Mouse (Mus musculus): ENCODE data around the gene Timm10. TPM values are rescaled to one million over a fixed set of nuclear protein-coding genes. Genes with fewer than 3 reads are reported as not detected.

Gene Timm10
- 9.4 TPM for total RNA-seq (2023)

DNA sequence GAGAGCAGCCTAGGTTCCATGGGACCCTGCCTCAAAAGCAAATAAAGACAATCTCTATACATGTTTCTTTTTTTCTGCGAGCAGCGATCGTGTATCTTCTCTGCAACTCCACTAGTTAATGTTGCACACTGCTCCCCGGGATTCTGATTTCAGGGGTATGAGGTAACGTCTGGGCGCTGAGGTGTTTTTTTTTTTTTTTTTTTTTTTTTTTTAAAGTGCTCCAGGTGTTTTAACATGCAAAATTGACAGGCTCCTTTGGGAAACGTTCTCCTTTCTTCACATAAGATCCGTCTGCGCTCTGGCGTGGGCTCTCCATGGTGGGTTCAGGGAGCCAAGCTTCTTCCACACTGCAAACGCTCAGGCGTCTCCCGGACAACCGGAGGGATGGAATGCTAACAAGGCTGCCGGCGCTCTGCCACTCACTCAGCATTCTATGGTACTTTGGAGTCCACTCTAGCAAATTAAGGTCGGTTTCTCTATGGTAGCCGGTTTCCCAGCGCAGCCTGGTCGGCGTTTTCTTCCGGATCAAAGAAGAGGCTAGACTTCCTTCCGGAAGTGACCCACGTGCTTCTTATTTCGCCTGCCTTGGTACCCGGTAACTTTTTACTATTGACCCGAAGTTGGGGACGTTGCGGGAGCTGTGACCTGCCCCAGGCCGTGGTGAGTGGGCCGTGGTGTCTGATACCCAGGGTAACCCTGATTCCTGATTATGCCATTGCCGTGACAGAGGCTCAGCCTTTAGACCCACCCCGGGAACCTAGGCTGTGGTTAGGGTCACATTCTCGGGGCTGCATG lies at the start of gene Timm10:
Gene Timm10 (plus strand): TSS at position 510 of the 795 bp plus-strand sequence.

DNA sequence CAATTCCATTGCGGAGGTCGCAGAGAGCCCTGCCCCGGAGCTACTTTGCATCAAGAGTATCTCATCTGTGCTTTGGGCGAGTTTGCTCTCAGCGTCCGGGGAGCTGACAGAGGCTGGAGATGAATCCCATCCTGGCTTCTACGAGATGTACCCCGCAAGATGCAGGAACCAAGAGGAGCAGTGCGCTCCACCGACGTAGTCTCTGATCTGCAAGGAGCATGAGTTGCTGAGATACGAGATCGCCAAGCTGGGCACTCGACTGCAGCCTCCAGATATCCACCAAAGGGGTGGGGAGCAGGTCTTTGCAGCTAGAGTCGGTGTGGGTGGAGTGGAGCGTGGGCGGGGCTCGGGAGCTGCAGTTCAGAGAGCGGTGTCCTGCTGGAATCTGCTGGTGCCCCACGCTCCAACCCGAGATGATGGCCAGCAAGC lies 28.3 kb upstream of the Timm10 start, which contains the start of gene Ube2l6:
Gene Ube2l6 (plus strand): TSS at position 336 of the 429 bp plus-strand sequence.

DNA sequence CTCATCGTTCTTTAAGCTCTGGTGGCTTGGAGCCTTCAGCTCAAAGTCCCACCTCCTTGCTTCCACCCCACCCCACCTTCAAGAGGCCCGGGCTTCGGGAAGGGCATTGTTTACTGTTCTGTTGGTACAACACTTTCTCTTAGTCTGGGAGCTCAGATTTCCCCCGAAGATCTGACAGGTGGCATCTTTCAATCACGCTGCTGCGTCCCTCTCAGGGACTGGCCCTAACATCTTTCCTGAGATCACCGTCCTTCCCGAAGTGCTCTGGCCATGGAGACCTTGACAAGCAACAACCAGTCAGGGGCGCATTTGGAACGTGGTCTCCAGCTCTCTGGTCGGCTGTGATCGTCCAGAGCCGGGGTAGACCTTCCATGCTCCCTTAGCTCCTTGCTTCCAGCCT lies 4.2 kb upstream of the Timm10 start, which contains the start of gene Smtnl1:
Gene Smtnl1 (minus strand): TSS at position 101 of the 400 bp plus-strand sequence.

DNA sequence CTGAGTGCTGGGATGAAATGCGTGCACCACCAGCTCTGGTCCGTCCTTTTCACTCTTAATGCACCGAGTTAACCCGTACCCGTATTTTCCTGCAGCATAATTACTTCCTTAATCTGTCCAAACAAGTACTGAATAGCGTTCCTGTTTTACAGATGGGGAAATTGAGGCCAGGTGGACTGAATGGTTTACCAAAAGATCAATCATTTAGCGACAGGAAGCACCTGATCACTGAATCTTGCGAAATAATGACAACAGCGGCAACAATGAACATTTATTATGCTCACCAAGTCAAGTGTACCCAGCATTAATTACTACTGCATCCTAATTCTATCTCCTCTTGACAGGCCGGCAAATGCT lies 11.8 kb downstream of the Timm10 start, which contains the start of gene Slc43a1:
Gene Slc43a1 (plus strand): TSS at position 258 of the 357 bp plus-strand sequence.

Other genes starting within 250 kb of the Timm10 start
- 1.4 TPM for gene Ctnnd1, start 176.2 kb upstream of the Timm10 start, total RNA-seq (2023)
- 0.18 TPM for gene Btbd18, start 167.9 kb upstream of the Timm10 start, total RNA-seq (2023)
- 36.1 TPM for gene Selenoh, start 156.2 kb upstream of the Timm10 start, total RNA-seq (2023)
- not detected for gene Gm28635, start 149.0 kb upstream of the Timm10 start, total RNA-seq (2023)
- gene Med19, start 148.6 kb upstream of the Timm10 start, total RNA-seq (2023): 12.3 TPM
- 29.7 TPM for gene Tmx2, start 147.9 kb upstream of the Timm10 start, total RNA-seq (2023)
- gene Zdhhc5, start 111.8 kb upstream of the Timm10 start, total RNA-seq (2023): 53.3 TPM
- gene Clp1, start 99.6 kb upstream of the Timm10 start, total RNA-seq (2023): 28.8 TPM
- 1.9 TPM for gene Ypel4, start 92.9 kb upstream of the Timm10 start, total RNA-seq (2023)
- gene Gm19426, start 83.3 kb upstream of the Timm10 start, total RNA-seq (2023): not detected
- gene Serping1, start 51.6 kb upstream of the Timm10 start, total RNA-seq (2023): not detected
- 13.1 TPM for gene Ube2l6, start 28.2 kb upstream of the Timm10 start, total RNA-seq (2023)
- gene Smtnl1, start 4.3 kb upstream of the Timm10 start, total RNA-seq (2023): not detected
- 1.4 TPM for gene Slc43a1, start 11.9 kb downstream of the Timm10 start, total RNA-seq (2023)
- not detected for gene Rtn4rl2, start 59.7 kb downstream of the Timm10 start, total RNA-seq (2023)
- gene Slc43a3, start 109.6 kb downstream of the Timm10 start, total RNA-seq (2023): 2.4 TPM
- 3.1 TPM for gene Prg2, start 153.5 kb downstream of the Timm10 start, total RNA-seq (2023)
- gene Prg3, start 161.2 kb downstream of the Timm10 start, total RNA-seq (2023): not detected
- 161 TPM for gene Ssrp1, start 210.2 kb downstream of the Timm10 start, total RNA-seq (2023)
- gene P2rx3, start 210.5 kb downstream of the Timm10 start, total RNA-seq (2023): 0.88 TPM
- gene Tnks1bp1, start 221.0 kb downstream of the Timm10 start, total RNA-seq (2023): 29.9 TPM